Mouse (Mus musculus) embryo, embryonic 9.5 days (tissue): ENCODE results near the gene Slc25a17.

ENCODE experiments used
- DNase-seq: peaks from one replicate; pipeline ENCODE4 v3.0.0-alpha.2; 2017; ENCODE audit errors: extremely low spot score

The Slc25a17 gene

DNA sequence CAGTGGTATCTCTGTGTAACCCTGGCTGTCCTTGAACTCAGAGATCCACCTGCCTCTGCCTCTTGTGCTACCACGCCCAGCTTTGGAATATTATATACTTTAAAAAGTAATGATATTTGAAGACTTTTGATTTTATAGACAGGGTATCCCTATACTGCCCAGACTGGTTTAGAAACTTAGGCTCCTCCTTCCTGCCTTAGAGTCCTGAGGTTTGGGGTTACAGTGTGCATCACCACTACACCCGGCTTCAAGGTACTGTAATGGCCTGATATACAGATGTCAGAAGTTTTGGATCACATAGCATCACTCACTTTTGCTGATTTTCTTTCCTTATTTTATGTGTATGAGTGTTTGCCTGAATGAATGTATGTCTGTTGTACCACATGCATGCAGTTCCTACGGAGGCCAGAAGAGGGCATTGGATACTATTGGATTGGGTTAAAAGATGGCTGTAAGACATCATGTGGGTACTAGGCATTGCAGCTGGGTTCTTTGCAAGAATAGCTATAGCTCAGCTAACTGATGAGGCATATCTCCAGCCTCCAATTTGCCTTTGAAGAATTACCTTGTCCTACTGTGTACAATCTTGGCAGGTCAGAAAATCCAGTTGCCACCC, 5.4 kb downstream of the Slc25a17 start:
- DNase-seq = peak; percentile 54

DNA sequence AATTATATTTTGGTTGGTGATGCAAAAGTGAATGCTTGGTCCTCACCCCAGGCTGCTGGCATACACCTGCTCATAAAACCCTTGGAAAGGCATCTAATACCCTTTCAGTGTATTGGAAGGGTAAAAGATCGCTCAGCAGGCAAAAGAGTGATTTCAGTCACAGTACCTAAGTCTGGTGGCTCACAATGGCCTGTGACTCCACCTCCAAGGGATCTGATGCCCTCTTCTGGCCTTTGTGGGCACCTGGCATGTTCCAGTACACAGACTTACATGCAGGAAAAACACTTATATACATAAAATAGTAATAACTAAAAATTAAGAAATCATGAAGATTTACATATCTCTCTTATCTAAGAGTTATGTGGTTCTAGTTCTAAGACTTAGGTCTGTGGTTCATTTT, 8.0 kb downstream of the Slc25a17 start:
- DNase-seq = no peak

GRCm38 (mm10) chr15:81350401-81350800, 10.2 kb downstream of the Slc25a17 start:
- no peak for DNase-seq

DNA sequence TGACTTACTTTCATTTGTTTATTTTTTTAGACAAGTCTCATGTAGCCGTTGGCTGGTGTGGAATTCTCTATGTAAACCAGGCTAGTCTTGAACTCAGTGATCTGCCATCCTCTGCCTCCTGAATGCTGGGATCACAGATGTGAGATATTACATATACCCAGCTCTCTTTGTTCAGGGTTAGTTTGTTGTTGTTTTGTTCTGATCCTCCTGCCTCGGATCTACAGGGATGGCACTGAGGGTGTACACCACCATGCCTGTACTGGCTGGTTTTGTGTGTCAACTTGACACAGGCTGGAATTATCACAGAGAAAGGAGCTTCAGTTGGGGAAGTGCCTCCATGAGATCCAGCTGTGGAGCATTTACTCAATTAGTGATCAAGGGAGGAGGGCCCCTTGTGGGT, 12.2 kb downstream of the Slc25a17 start:
- no peak for DNase-seq

GRCm38 (mm10) chr15:81347466-81347865, 13.1 kb downstream of the Slc25a17 start:
- no peak for DNase-seq

- no peak for DNase-seq
These were observed 19.2 kb downstream of the Slc25a17 start for GRCm38 (mm10) chr15:81341426-81341825.

GRCm38 (mm10) chr15:81339158-81339557, 21.5 kb downstream of the Slc25a17 start:
- DNase-seq = no peak

- DNase-seq = no peak
These were observed 24.1 kb downstream of the Slc25a17 start for GRCm38 (mm10) chr15:81336466-81336865.

DNA sequence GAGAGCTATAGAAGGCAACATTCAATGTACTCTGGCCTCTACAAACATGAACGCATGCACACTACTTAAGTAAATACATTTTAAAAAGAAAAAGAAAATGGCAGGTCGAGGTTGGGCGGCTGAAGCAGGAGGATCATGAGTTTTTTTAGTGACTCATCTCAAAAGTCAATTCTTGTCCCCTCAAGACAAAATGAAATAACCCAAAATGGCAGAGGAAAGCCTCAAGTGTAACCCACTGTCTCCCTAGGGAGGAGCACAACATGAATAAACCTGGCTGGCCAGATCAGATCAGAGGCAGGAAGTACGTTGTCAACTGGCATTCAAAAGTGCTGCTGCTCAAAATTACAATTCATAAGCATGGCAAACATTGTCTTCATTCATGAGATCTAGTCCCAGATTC, 28.1 kb downstream of the Slc25a17 start:
- DNase-seq = no peak

- no peak for DNase-seq
These were observed 29.7 kb downstream of the Slc25a17 start for GRCm38 (mm10) chr15:81330816-81331433.

- no peak for DNase-seq
These were observed 30.8 kb downstream of the Slc25a17 start for GRCm38 (mm10) chr15:81329721-81330369.

- DNase-seq = no peak
These were observed 33.1 kb downstream of the Slc25a17 start for GRCm38 (mm10) chr15:81327501-81327900.

GRCm38 (mm10) chr15:81324979-81325378, 35.6 kb downstream of the Slc25a17 start:
- no peak for DNase-seq

DNA sequence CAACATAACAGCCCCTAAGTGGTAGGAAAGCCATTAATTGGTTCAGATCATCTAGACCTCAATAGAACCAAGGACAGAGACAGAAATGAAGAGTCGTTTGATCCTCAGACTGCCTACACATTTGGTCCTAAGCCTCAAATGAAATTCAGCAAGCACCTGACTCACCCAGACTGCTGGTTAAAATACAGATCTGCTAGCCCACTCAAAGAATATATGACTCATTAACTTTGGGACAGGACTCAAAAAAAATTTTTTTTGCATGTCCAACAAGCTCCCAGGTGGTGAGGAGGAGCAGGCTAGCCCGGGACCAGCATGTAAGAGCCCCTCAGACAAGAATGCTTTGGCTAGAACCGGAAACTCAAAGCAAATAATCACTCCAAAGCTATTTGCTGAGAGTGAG, 40.5 kb downstream of the Slc25a17 start:
- no peak for DNase-seq

DNA sequence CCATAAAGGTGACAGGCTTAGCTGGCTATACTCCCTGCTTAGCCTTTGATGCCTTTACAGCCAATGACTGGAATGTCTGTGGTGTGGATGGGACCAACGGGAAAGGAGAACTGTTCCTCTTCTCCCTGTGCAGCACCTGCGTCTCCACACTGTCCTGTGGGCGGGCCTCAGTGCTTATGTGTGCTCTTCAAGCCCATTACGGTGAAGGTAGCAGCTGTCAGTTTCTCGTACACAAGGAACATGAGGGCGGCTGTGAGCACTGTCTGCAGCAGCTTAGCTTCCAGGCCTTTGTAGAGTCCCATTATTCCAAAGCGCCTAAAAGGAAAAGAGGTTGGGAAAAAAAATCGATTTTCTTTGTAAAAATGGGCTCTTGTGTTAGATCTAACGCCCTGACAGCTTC, 41.1 kb downstream of the Slc25a17 start:
- no peak for DNase-seq

DNA sequence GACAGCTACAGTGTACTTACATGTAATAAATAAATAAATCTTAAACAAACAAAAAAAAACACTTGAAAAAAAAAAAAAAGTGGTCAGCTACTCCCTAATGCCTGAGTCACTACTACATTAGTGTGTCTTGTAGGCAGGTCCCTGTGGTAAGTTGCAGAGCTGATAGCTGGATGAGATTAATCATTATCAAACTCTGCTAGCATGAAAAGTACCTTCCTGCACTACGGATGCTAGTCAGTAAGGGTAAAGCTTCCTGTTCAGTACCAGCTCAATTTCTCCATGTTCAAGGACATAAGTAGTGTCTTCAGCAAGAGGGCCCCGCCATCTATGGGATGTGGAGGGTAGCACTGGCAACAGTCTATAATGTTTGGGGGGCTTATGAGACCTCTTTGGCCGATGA, 46.7 kb downstream of the Slc25a17 start:
- DNase-seq = no peak

- DNase-seq = no peak
These were observed 49.6 kb downstream of the Slc25a17 start for GRCm38 (mm10) chr15:81311026-81311425.

GRCm38 (mm10) chr15:81310353-81310752, 50.3 kb downstream of the Slc25a17 start:
- DNase-seq = no peak

DNA sequence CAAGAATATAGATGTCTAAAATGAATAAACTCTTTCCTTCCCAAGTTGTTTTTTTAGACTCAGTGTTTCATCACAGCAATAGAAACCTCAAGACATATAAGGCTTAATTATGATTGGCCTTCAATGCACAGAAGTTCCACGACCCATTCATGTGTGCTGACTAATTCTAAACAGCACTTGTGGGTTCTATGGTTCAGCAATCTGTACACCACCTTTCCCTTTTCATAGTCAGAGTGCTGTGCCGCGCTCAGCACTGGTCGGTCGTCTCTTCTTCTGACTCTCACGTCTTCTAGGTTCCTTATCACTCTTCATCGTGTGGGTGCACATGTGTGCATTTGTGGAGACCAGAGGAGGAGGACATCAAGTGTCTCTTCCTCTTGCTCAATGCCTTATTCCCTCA, 52.6 kb downstream of the Slc25a17 start:
- DNase-seq = no peak

GRCm38 (mm10) chr15:81306501-81306900, 54.1 kb downstream of the Slc25a17 start:
- no peak for DNase-seq

DNA sequence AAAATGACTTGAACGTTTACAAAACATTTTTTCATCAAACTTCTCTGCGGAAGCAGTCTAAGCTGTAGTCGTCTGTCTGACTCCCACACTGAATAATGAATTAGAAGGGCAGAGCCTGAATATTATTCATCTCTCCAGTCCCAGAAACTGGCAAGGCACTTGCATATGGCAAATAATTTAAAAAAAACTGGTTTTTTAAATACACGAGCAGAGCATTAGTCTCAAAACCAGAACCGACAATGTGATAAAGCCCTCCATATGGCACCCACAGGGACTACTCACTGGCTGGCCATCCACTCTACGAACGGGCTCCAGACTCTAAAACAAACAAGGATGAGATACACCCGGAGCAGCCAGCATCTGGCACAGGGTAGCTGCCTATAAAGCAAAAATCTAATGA, 55.6 kb downstream of the Slc25a17 start:
- DNase-seq = no peak

GRCm38 (mm10) chr15:81304006-81304405, 56.6 kb downstream of the Slc25a17 start:
- no peak for DNase-seq

GRCm38 (mm10) chr15:81302151-81302808, 58.3 kb downstream of the Slc25a17 start:
- no peak for DNase-seq
